Mouse (Mus musculus): ENCODE data around the gene Maml3. TPM values are rescaled to one million over a fixed set of nuclear protein-coding genes. Genes with fewer than 3 reads are reported as not detected.

Gene Maml3
- polyA plus RNA-seq, 1 experiment from 2014 or later = 2.9 TPM

DNA sequence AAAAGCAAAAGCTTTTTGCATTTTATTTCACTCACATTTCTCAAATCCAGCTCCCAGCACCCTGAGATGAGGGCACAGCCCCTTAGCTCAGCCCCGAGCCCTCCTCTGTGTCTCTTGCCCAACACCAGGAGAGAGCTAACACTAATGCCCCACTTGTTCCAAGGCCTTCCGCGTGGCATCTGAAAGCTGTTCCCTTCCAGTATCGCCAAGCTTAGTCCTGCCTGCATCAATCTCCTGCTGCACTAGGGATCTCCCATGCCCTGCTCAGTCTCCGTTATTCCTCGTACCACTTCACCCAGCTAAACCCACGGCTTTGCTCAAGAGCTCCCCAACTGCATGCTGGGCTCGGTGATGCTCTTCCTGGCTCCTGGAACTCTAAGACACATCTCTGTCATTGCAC is 57.3 kb downstream of the Maml3 start:
- Histone ChIP-seq H3K9me3 (ENCODE audit: control insufficient read depth, low read length) (no peaks in the 10 kb centered on the region), H3K4me1 (replicated peaks; ENCODE audit: control insufficient read depth, insufficient read depth) (peaks cover 13% of the 10 kb centered on the region), H3K27me3 (ENCODE audit: control insufficient read depth, insufficient read depth, low read length) (no peaks in the 10 kb centered on the region), H3K27ac (replicated peaks) (peak overlapping the region; percentile 92), H3K4me3 (ENCODE audit: low read depth, low read length) (no peak overlapping the region), H3K36me3 (ENCODE audit: control insufficient read depth, insufficient read depth, low read length) (no peaks in the 10 kb centered on the region), H3K4me2 (replicated peaks; ENCODE audit: low read depth) (peak overlapping the region; percentile 62), H3K9ac (ENCODE audit: low read length) (no peak overlapping the region)
- 74% methylated on average over 8 of the region's 8 CpGs for WGBS
- DNase-seq (ENCODE audit: low spot score) = no peak
- no peak for TF ChIP-seq EP300 (optimal IDR thresholded peaks at IDR 0.05)
- no peak for TF ChIP-seq CTCF (IDR thresholded peaks at IDR 0.05; ENCODE audit: low read depth)
- ATAC-seq (ENCODE audit: low FRiP score, low TSS enrichment) = no peak

DNA sequence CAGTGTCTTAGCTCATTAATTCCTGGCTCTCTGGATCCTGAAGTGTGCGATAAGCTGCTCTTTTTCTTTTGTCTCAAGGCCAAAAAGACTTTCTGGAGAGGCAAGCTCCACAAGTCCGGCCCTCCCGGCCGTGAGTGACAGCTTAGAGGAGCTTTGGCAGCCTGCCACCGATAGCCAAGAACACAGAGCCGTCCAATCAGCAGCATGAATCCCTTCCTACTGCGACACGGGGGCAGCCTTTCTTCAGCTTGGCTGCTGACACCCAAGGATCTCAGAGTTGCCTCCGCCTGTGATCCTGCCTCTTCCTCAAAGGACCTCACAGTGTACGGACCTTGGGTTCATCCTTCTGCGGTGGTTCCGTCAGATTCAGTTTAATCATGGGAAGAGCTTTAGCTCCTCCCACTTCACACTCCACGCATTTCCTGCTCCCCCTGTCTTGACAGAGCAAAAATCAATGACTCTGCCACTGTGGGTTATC is 57.9 kb downstream of the Maml3 start:
- no peaks in the 10 kb centered on the region for H3K36me3 ChIP-seq (ENCODE audit: control insufficient read depth, insufficient read depth, low read length)

DNA sequence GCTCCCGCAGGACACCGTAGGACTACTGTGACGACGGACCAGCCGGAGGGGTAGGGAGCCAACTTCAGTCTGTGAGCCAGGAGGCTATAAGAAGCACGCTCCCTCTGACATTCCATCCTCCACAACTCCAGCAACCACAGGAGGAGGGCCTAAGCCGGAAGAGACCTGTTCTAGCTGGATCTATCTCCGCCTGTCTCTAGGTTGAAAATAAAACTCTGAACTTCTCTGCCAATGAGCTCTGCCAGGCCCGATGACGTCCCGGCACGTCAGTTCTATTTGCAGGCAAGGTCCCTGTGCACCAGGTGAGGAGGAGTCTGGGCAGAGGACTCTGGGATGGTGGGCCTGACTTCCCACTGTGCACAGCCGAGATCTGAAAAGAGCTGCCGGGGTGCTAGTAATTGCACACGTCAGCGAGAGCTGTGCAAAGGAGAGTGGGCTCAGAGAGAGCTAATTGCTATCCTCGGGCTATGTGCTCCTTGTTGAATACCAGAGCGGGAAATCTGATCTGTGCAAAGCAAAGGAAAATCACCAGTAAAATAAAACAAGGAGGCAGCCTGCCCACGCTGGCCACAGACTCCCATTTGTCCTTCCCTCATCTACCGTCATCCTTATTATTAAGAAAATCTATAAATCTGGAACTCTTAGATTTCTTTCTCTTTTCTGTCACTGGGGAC is 58.7 kb downstream of the Maml3 start:
- no peaks in the 10 kb centered on the region for H3K9me3 ChIP-seq (ENCODE audit: control insufficient read depth, low read length)
- peak; percentile 88 for DNase-seq (ENCODE audit: low spot score)
- H3K4me2 ChIP-seq (replicated peaks; ENCODE audit: low read depth) = peak overlapping the region; percentile 62
- H3K9ac ChIP-seq (ENCODE audit: low read length) = peak overlapping the region; percentile 51
- peak overlapping the region; percentile 92 for H3K27ac ChIP-seq (replicated peaks)
- ATAC-seq (ENCODE audit: low FRiP score, low TSS enrichment) = peak; percentile 93
- no peaks in the 10 kb centered on the region for H3K36me3 ChIP-seq (ENCODE audit: control insufficient read depth, insufficient read depth, low read length)
- 4% methylated on average over 20 of the region's 20 CpGs for WGBS
- no peaks in the 10 kb centered on the region for H3K27me3 ChIP-seq (ENCODE audit: control insufficient read depth, insufficient read depth, low read length)
- H3K4me1 ChIP-seq (replicated peaks; ENCODE audit: control insufficient read depth, insufficient read depth) = peaks cover 13% of the 10 kb centered on the region
- H3K4me3 ChIP-seq (ENCODE audit: low read depth, low read length) = peak overlapping the region; percentile 34
- no peak for TF ChIP-seq CTCF (IDR thresholded peaks at IDR 0.05; ENCODE audit: low read depth)
- no peak for TF ChIP-seq EP300 (optimal IDR thresholded peaks at IDR 0.05)

More for the DNA sequence above, 57.9 kb downstream of the Maml3 start:
- peak overlapping the region; percentile 92 for H3K27ac ChIP-seq (replicated peaks)
- H3K9ac ChIP-seq (ENCODE audit: low read length) = peak overlapping the region; percentile 51
- ATAC-seq (ENCODE audit: low FRiP score, low TSS enrichment) = peak; percentile 87
- TF ChIP-seq CTCF (IDR thresholded peaks at IDR 0.05; ENCODE audit: low read depth) = peak; percentile 28
- no peak for TF ChIP-seq EP300 (optimal IDR thresholded peaks at IDR 0.05)
- no peaks in the 10 kb centered on the region for H3K9me3 ChIP-seq (ENCODE audit: control insufficient read depth, low read length)
- peak overlapping the region; percentile 62 for H3K4me2 ChIP-seq (replicated peaks; ENCODE audit: low read depth)
- WGBS = 0% methylated on average over 13 of the region's 13 CpGs
- peaks cover 13% of the 10 kb centered on the region for H3K4me1 ChIP-seq (replicated peaks; ENCODE audit: control insufficient read depth, insufficient read depth)
- peak overlapping the region; percentile 34 for H3K4me3 ChIP-seq (ENCODE audit: low read depth, low read length)
- H3K27me3 ChIP-seq (ENCODE audit: control insufficient read depth, insufficient read depth, low read length) = no peaks in the 10 kb centered on the region
- peak; percentile 95 for DNase-seq (ENCODE audit: low spot score)

DNA sequence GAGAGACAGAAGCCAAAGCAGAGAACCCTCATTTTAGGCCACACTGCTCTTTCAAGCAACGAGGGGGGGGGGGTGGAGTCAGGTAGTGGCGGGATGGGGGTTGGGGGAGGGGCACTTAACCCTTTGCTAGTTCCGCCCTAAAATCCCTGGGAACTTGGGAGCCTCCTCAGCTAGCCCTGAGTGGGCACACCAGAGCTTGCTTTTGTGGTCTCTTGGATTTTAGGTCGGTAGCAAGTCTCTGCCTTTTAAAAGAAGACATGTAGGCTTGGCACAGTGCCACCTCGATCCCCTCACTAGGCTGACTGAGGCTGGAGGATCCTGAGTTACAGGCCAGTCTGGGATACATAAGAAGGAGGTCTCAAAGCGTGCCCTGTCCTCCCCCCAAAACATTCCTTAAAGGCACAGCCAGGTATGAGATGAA is 59.6 kb downstream of the Maml3 start:
- Histone ChIP-seq H3K4me3 (ENCODE audit: low read depth, low read length) (no peak overlapping the region), H3K27ac (replicated peaks) (peak overlapping the region; percentile 92), H3K9ac (ENCODE audit: low read length) (peak overlapping the region; percentile 41), H3K27me3 (ENCODE audit: control insufficient read depth, insufficient read depth, low read length) (no peaks in the 10 kb centered on the region), H3K36me3 (ENCODE audit: control insufficient read depth, insufficient read depth, low read length) (no peaks in the 10 kb centered on the region), H3K9me3 (ENCODE audit: control insufficient read depth, low read length) (no peaks in the 10 kb centered on the region), H3K4me2 (replicated peaks; ENCODE audit: low read depth) (peak overlapping the region; percentile 62), H3K4me1 (replicated peaks; ENCODE audit: control insufficient read depth, insufficient read depth) (peaks cover 13% of the 10 kb centered on the region)
- ATAC-seq (ENCODE audit: low FRiP score, low TSS enrichment) = no peak
- 33% methylated on average over 6 of the region's 6 CpGs for WGBS
- no peak for DNase-seq (ENCODE audit: low spot score)
- TF ChIP-seq CTCF (IDR thresholded peaks at IDR 0.05; ENCODE audit: low read depth) (no peak), EP300 (optimal IDR thresholded peaks at IDR 0.05) (no peak)

DNA sequence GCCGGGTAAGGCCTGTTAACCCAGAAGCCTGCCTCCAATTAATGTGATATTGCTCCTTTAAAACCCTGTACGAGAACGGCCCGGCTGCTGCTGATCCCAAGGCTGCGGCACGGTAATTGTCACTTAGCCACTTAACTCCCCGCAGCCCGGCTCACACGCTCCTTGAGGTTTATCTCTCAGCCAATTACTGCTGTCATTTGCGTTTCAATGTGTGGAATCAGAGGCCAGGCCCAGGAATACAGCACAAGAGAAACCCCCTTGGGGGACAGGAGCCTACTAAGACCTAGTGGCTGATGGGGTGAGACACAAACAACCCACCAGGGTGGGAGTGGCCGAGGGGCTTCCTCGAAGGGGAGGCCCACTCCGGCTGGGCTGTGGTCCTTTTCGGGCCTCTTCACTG is 60.2 kb downstream of the Maml3 start:
- H3K4me2 ChIP-seq (replicated peaks; ENCODE audit: low read depth) = peak overlapping the region; percentile 36
- no peaks in the 10 kb centered on the region for H3K36me3 ChIP-seq (ENCODE audit: control insufficient read depth, insufficient read depth, low read length)
- H3K27ac ChIP-seq (replicated peaks) = 0 out of 2 replicates have a peak overlapping the region, but pooled peaks have one; percentile 53
- H3K9me3 ChIP-seq (ENCODE audit: control insufficient read depth, low read length) = no peaks in the 10 kb centered on the region
- TF ChIP-seq CTCF (IDR thresholded peaks at IDR 0.05; ENCODE audit: low read depth) = no peak
- no peak for TF ChIP-seq EP300 (optimal IDR thresholded peaks at IDR 0.05)
- DNase-seq (ENCODE audit: low spot score) (no peak), ATAC-seq (ENCODE audit: low FRiP score, low TSS enrichment) (no peak)
- peaks cover 13% of the 10 kb centered on the region for H3K4me1 ChIP-seq (replicated peaks; ENCODE audit: control insufficient read depth, insufficient read depth)
- 25% methylated on average over 14 of the region's 14 CpGs for WGBS
- H3K4me3 ChIP-seq (ENCODE audit: low read depth, low read length) = no peak overlapping the region
- no peaks in the 10 kb centered on the region for H3K27me3 ChIP-seq (ENCODE audit: control insufficient read depth, insufficient read depth, low read length)
- H3K9ac ChIP-seq (ENCODE audit: low read length) = peak overlapping the region; percentile 41

DNA sequence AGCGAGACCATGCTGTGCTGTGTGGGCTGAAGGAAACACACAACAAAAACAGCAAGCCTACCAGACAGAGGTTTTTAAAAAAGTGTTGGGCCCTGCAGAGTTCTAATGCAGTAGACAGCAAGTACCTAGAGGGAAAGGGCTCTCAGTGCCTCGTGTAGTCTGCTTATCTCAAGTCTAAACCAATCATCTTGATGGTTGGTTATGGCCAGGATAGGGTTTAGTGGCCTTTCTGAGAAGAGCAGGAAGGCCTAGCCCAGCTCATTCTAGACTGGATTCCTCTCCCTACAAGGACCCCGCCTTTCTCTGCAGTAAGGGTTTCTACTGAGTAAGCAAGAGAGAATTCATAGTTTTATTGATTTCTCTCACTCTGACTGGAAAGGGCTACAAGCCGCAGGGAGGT is 61.0 kb downstream of the Maml3 start:
- Histone ChIP-seq H3K9ac (ENCODE audit: low read length) (no peak overlapping the region), H3K36me3 (ENCODE audit: control insufficient read depth, insufficient read depth, low read length) (no peaks in the 10 kb centered on the region), H3K4me3 (ENCODE audit: low read depth, low read length) (no peak overlapping the region), H3K27me3 (ENCODE audit: control insufficient read depth, insufficient read depth, low read length) (no peaks in the 10 kb centered on the region), H3K9me3 (ENCODE audit: control insufficient read depth, low read length) (no peaks in the 10 kb centered on the region), H3K4me1 (replicated peaks; ENCODE audit: control insufficient read depth, insufficient read depth) (peaks cover 13% of the 10 kb centered on the region), H3K27ac (replicated peaks) (no peak overlapping the region), H3K4me2 (replicated peaks; ENCODE audit: low read depth) (no peak overlapping the region)
- DNase-seq (ENCODE audit: low spot score) = no peak
- no peak for TF ChIP-seq CTCF (IDR thresholded peaks at IDR 0.05; ENCODE audit: low read depth)
- TF ChIP-seq EP300 (optimal IDR thresholded peaks at IDR 0.05) = no peak
- 59% methylated on average over 4 of the region's 4 CpGs for WGBS
- ATAC-seq (ENCODE audit: low FRiP score, low TSS enrichment) = no peak

Measured in stomach, postnatal 0 days (tissue).